Mouse (Mus musculus): ENCODE results near the gene Cd47. TPM values are rescaled to one million over a fixed set of nuclear protein-coding genes. Genes with fewer than 3 reads are reported as not detected.
A peak's percentile ranks its signal among the peaks of the same experiment; 100 is the strongest.

The Cd47 gene
- total and polyA plus RNA-seq, 3 experiments = 102 to 277 (median 142) TPM

DNA sequence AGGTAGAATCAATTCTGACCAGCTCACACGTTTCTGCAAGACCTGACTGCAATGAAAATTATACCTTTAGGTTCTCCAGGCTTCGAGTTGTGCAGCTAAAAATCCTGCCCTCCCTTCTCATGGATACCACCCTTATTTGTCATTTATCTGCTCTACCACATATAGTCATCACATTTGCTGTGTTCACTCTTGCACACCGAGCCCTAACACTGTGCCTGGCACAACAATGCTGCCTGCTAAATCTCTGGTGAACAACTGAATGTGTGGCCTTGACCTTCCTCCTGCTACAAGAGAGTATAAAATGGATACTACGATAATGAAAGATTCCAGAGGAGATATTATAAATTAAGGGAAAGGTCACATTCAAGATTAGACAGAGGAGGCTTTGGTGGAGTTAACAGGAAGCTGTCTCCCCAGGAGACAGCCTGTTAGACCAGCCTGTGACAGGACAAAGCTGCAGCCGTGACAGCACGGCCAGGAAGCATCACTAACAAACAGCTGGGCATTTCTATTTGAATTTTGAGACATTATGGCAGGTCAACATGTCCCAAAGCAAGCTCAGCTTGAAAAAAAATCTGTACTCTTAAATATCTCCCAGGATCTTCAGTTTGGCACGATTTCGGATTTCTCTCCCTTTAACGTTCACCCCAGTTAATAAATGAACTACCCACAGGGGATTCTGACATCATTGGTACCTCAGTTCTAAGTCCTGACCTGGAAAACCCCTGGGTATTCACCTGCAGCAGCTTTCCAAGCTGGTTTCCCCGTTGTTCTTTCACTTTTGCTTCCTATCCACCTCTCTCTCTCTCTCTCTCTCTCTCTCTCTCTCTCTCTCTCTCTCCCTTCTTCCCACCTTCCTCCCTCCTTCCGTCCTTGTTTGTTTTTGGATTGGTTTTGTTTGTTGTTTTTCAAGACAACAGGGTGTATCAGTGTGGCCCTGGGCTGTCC is 137.2 kb downstream of the Cd47 start (continued):
- peak; percentile 40 for TF ChIP-seq ELF1 (IDR thresholded peaks at IDR 0.05; ENCODE audit: low read depth, low read length)

DNA sequence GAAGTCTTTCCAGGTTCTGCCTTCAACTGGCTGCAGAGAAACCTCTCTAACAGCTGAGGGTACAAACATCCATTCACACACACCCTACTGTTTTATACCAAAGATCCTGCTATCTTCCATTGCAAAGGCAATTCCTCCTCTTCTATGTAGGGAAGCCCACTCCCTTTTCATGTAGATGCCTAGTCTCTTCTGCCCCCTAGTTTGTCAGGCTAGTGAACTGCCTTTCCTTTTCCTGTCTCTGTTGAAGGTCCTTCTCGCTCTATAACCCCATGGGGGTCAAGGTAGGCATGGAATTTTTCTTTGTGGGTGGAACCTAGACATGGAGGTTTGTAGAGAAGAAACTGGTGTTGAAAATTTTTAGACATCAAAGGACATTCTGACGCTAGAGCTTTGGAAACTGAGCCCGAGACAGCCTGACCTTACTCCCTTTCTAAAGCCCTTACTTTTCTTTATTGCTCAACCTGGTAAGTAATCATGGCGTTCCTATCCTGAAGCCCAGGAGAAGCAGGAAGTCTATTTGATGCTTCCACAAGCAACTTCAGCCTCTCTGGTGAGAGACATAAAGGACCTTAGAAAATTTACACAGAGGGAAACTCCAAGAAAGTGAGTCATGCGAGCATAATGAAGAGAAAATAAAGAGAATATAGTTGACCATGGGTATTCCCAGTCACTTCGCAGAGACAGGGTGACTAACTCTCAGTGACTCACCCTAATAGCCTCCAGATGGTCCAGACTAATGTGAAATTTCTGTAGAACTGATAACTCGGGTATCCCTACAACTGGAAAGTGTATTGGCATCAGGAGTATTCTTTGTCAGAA is 138.4 kb downstream of the Cd47 start:
- Histone ChIP-seq H3K4me1 (ENCODE audit: control insufficient read depth in 1 of 2, insufficient read depth in 2 of 2) (peaks cover 36 to 68% of the 10 kb centered on the region in 2 experiments), H3K79me2 (replicated peaks; ENCODE audit: control insufficient read depth, extremely low read depth, insufficient read depth, poor library complexity, severe bottlenecking) (peaks cover 32% of the 10 kb centered on the region), H3K9me3 (replicated peaks; ENCODE audit: low read length) (peaks cover 8% of the 10 kb centered on the region), H3K4me3 (replicated peaks in 1 of 3; ENCODE audit: low read depth in 2 of 3, low read length in 2 of 3, poor library complexity in 1 of 3) (no peak overlapping the region), H3K27ac (ENCODE audit: insufficient read depth, low read depth) (peak overlapping the region; percentile 100), H3K36me3 (replicated peaks in 1 of 2; ENCODE audit: control insufficient read depth in 1 of 2, insufficient read depth in 1 of 2, low read length in 1 of 2) (peaks cover 5 to 25% of the 10 kb centered on the region in 2 experiments), H3K4me2 (ENCODE audit: insufficient read depth, low read depth, poor library complexity, severe bottlenecking) (peak overlapping the region; percentile 62), H3K27me3 (replicated peaks) (no peaks in the 10 kb centered on the region), H3K9ac (ENCODE audit: insufficient read depth, low read depth) (peak overlapping the region; percentile 49)
- dilution Hi-C loops (cut with MboI; ENCODE audit: extremely low pct_ligation_motif_present, extremely low pct_unique_long_range_greater_than_20kb, low sequenced_read_pairs) = no loop called here
- in situ Hi-C loops (cut with MboI; ENCODE audit: low pct_ligation_motif_present, low pct_unique_long_range_greater_than_20kb, low sequenced_read_pairs) = no loop called here
- DNase-seq (ENCODE audit: extremely low read depth) = no peak
- TF ChIP-seq NRF1 (IDR thresholded peaks at IDR 0.05; ENCODE audit: low read depth, low read length) (no peak), HCFC1 (IDR thresholded peaks at IDR 0.05; ENCODE audit: low read depth, low read length) (no peak), ZKSCAN1 (IDR thresholded peaks at IDR 0.05; ENCODE audit: borderline replicate concordance, low read depth, low read length) (no peak), CHD2 (IDR thresholded peaks at IDR 0.05; ENCODE audit: low read length) (0 out of 2 replicates have a peak, but pooled peaks have one; percentile 7), UBTF (IDR thresholded peaks at IDR 0.05; ENCODE audit: low read depth, low read length) (no peak), USF1 (IDR thresholded peaks at IDR 0.05; ENCODE audit: low read depth, low read length) (no peak), SMC3 (IDR thresholded peaks at IDR 0.05; ENCODE audit: low read depth, low read length) (peak; percentile 36), MAZ (IDR thresholded peaks at IDR 0.05; ENCODE audit: low read depth, low read length) (0 out of 2 replicates have a peak, but pooled peaks have one; percentile 58), ZMIZ1 (IDR thresholded peaks at IDR 0.05; ENCODE audit: low read depth, low read length) (no peak), ELF1 (IDR thresholded peaks at IDR 0.05; ENCODE audit: low read depth, low read length) (no peak), SIN3A (IDR thresholded peaks at IDR 0.05; ENCODE audit: low read length) (peak; percentile 62; the same call in 1 of the 2 replicates), PAX5 (IDR thresholded peaks at IDR 0.05; ENCODE audit: low read length) (no peak), POLR2A (IDR thresholded peaks at IDR 0.05; ENCODE audit: low read depth, low read length) (no peak), MYC (IDR thresholded peaks at IDR 0.05; ENCODE audit: low read depth, low read length) (no peak), TCF12 (IDR thresholded peaks at IDR 0.05; ENCODE audit: low read depth, low read length) (0 out of 2 replicates have a peak, but pooled peaks have one; percentile 41), IRF4 (IDR thresholded peaks at IDR 0.05; ENCODE audit: low read depth, low read length) (0 out of 2 replicates have a peak, but pooled peaks have one; percentile 41), MXI1 (IDR thresholded peaks at IDR 0.05; ENCODE audit: low read depth, low read length) (peak; percentile 48; the same call in 1 of the 2 replicates), RAD21 (IDR thresholded peaks at IDR 0.05; ENCODE audit: low read depth, low read length) (peak; percentile 63), EP300 (IDR thresholded peaks at IDR 0.05; ENCODE audit: low read length) (peak; percentile 85), MAX (IDR thresholded peaks at IDR 0.05; ENCODE audit: low read length) (no peak), MEF2A (IDR thresholded peaks at IDR 0.05; ENCODE audit: borderline replicate concordance, low read depth, low read length) (peak; percentile 68), MAFK (IDR thresholded peaks at IDR 0.05; ENCODE audit: insufficient replicate concordance, low read length) (no peak; the same call in 1 of the 2 replicates), USF2 (conservative IDR thresholded peaks at IDR 0.05; ENCODE audit: low read depth, low read length) (no peak), BHLHE40 (IDR thresholded peaks at IDR 0.05; ENCODE audit: low read depth, low read length) (peak; percentile 74), ZNF384 (IDR thresholded peaks at IDR 0.05; ENCODE audit: low read depth, low read length) (no peak; the same call in 1 of the 2 replicates), ETS1 (conservative IDR thresholded peaks at IDR 0.05; ENCODE audit: low read depth, low read length) (peak; percentile 93), POLR2AphosphoS2 (IDR thresholded peaks at IDR 0.05; ENCODE audit: low read depth, low read length) (no peak), KAT2A (IDR thresholded peaks at IDR 0.05; ENCODE audit: insufficient replicate concordance, low read length) (no peak), E2F4 (IDR thresholded peaks at IDR 0.05; ENCODE audit: insufficient replicate concordance, low read depth, low read length) (no peak), CTCF (conservative IDR thresholded peaks at IDR 0.05 in 1 of 2, IDR thresholded peaks at IDR 0.05 in 1 of 2; ENCODE audit: low read depth in 2 of 2, low read length in 2 of 2) (peak in 1 of 2 experiments; percentile 61; a peak in 2 of 4 replicates), RCOR1 (conservative IDR thresholded peaks at IDR 0.05; ENCODE audit: low read depth, low read length) (0 out of 2 replicates have a peak, but pooled peaks have one; percentile 32), TBP (conservative IDR thresholded peaks at IDR 0.05; ENCODE audit: low read depth, low read length) (no peak), CHD1 (IDR thresholded peaks at IDR 0.05; ENCODE audit: low read depth, low read length) (peak; percentile 84; the same call in 1 of the 2 replicates)
